Comparison of ENCODE assay signal across 10 mouse cellular contexts in genomic region chr9:114526581-114526980, GRCm38 (mm10). TPM values are rescaled to one million over a fixed set of nuclear protein-coding genes. Genes with fewer than 3 reads are reported as not detected.
DNase-seq lines count a peak whose midpoint lies in the region; ATAC-seq and TF ChIP-seq lines count a peak whose summit lies in the region.
"Had no signal": no experiment of that assay in that cellular context is flagged by ENCODE, and none has a peak within 500 bp of the region (broad histone marks: within the 10 kb centered on the region; RNA-seq: fewer than 3 reads in every experiment).

No protein-coding gene starts in this region.

- no peaks in the 10 kb centered on the region for H3K27me3 ChIP-seq in kidney, embryonic 15.5 days
- no peaks in the 10 kb centered on the region for H3K27me3 ChIP-seq in hindbrain, postnatal 0 days (ENCODE audit: insufficient read depth, low read length)
- H3K27me3 ChIP-seq in neural tube, embryonic 11.5 days (ENCODE audit: control insufficient read depth, insufficient read depth, low read length) = no peaks in the 10 kb centered on the region

- peak overlapping the region; percentile 27 for H3K4me3 ChIP-seq in kidney, embryonic 15.5 days (replicated peaks)
- H3K4me3 ChIP-seq in hindbrain, postnatal 0 days (ENCODE audit: low read length) = no peak overlapping the region
- 0 out of 2 replicates have a peak overlapping the region, but pooled peaks have one; percentile 6 for H3K4me3 ChIP-seq in neural tube, embryonic 11.5 days (ENCODE audit: low read depth, low read length)
- H3K4me3 ChIP-seq in layer of hippocampus, adult 2 months = no peak overlapping the region
- H3K4me3 ChIP-seq: erythroblast, embryonic 14.5 days had no signal

- H3K27ac ChIP-seq in kidney, embryonic 15.5 days = peak overlapping the region; percentile 93
- H3K27ac ChIP-seq in hindbrain, postnatal 0 days = no peak overlapping the region
- H3K27ac ChIP-seq in neural tube, embryonic 11.5 days (ENCODE audit: low read depth, low read length) = peak overlapping the region; percentile 69
- H3K27ac ChIP-seq in layer of hippocampus, adult 2 months = no peak overlapping the region

- 0 out of 2 replicates have a peak overlapping the region, but pooled peaks have one; percentile 26 for H3K9ac ChIP-seq in kidney, embryonic 15.5 days
- no peak overlapping the region for H3K9ac ChIP-seq in hindbrain, postnatal 0 days (replicated peaks; ENCODE audit: low read length)
- H3K9ac ChIP-seq in neural tube, embryonic 11.5 days (ENCODE audit: low read length) = 0 out of 2 replicates have a peak overlapping the region, but pooled peaks have one; percentile 3

- H3K4me2 ChIP-seq in kidney, embryonic 15.5 days = peak overlapping the region; percentile 52
- H3K4me2 ChIP-seq in hindbrain, postnatal 0 days (ENCODE audit: low read depth, low read length) = peak overlapping the region; percentile 19
- peak overlapping the region; percentile 28 for H3K4me2 ChIP-seq in neural tube, embryonic 11.5 days (ENCODE audit: low read depth)

- peak; percentile 22; the same call in 1 of the 2 replicates for ATAC-seq in kidney, embryonic 15.5 days (replicated peaks; ENCODE audit: low FRiP score)
- no peak for ATAC-seq in hindbrain, postnatal 0 days
- ATAC-seq in neural tube, embryonic 11.5 days (ENCODE audit: insufficient read depth, low FRiP score, low TSS enrichment) = no peak; the same call in 1 of the 2 replicates

- no peak for TF ChIP-seq CTCF in hindbrain, postnatal 0 days (IDR thresholded peaks at IDR 0.05; ENCODE audit: low read depth)
- TF ChIP-seq CTCF in layer of hippocampus, adult 2 months (conservative IDR thresholded peaks at IDR 0.05) = no peak

- DNase-seq in kidney, adult 11 months = no peak
- DNase-seq in embryo, embryonic 11 days = peak; percentile 73
- DNase-seq in hindbrain, postnatal 0 days (ENCODE audit: low spot score) = no peak
- DNase-seq in neural tube, embryonic 11.5 days (ENCODE audit: low spot score) = peak; percentile 19
- no peak for DNase-seq in layer of hippocampus, adult 9-10 months (ENCODE audit: low spot score)
- DNase-seq in layer of hippocampus, adult 2 months (ENCODE audit: low spot score in 2 of 2) = no peak
- DNase-seq in adrenal gland, postnatal 14 days = no peak

- no peaks in the 10 kb centered on the region for H3K36me3 ChIP-seq in kidney, embryonic 15.5 days
- no peaks in the 10 kb centered on the region for H3K36me3 ChIP-seq in hindbrain, postnatal 0 days (ENCODE audit: insufficient read depth, low read length)
- H3K36me3 ChIP-seq in neural tube, embryonic 11.5 days (ENCODE audit: control insufficient read depth, insufficient read depth, low read length) = no peaks in the 10 kb centered on the region

- H3K4me1 ChIP-seq in kidney, embryonic 15.5 days = peaks cover 65% of the 10 kb centered on the region
- H3K4me1 ChIP-seq in hindbrain, postnatal 0 days (ENCODE audit: insufficient read depth, low read length) = no peaks in the 10 kb centered on the region
- peaks cover 35% of the 10 kb centered on the region for H3K4me1 ChIP-seq in neural tube, embryonic 11.5 days (ENCODE audit: control insufficient read depth, insufficient read depth, low read length)

- 9% methylated on average over 8 of the region's 8 CpGs for WGBS in kidney, embryonic 15.5 days
- WGBS in hindbrain, postnatal 0 days = 16% methylated on average over 8 of the region's 8 CpGs
- 2% methylated on average over 8 of the region's 8 CpGs for WGBS in neural tube, embryonic 11.5 days

- H3K9me3 ChIP-seq in kidney, embryonic 15.5 days (replicated peaks) = no peaks in the 10 kb centered on the region
- no peaks in the 10 kb centered on the region for H3K9me3 ChIP-seq in hindbrain, postnatal 0 days (ENCODE audit: low read length)
- H3K9me3 ChIP-seq in neural tube, embryonic 11.5 days (ENCODE audit: control insufficient read depth, low read length) = no peaks in the 10 kb centered on the region

RNA-seq across cellular contexts. Expression of gene C130032M10Rik, which starts 11.1 kb away (rescaled TPM):
- polyA plus RNA-seq in kidney, embryonic 15.5 days (2015; fragmentation: Nextera tagmentation; extraction: Ambion mirVana) = 0.58 and 0.62 TPM in 2 replicates
- not detected in 2 replicates for total RNA-seq in hindbrain, postnatal 0 days (2014; rRNA removed)
- not detected in 2 replicates for polyA plus RNA-seq in hindbrain, postnatal 0 days (2015; fragmentation: Nextera tagmentation; extraction: Ambion mirVana)
- not detected in 2 replicates for polyA plus RNA-seq in neural tube, embryonic 11.5 days (2014; fragmentation: Nextera tagmentation; extraction: Ambion mirVana)
- total RNA-seq in layer of hippocampus, adult 2 months (2021) = not detected
- not detected in 2 replicates for total RNA-seq in adrenal gland, postnatal 14 days (2021)
- total RNA-seq: megakaryocyte progenitor cell, adult 5-6 weeks had no signal
- polyA plus RNA-seq: erythroblast, embryonic 14.5 days had no signal

RNA-seq across cellular contexts. Expression of gene Ccr4, which starts 21.9 kb away (rescaled TPM):
- polyA plus RNA-seq in kidney, embryonic 15.5 days (2015; fragmentation: Nextera tagmentation; extraction: Ambion mirVana) = 0.55 and 0.78 TPM in 2 replicates
- total RNA-seq in hindbrain, postnatal 0 days (2014; rRNA removed) = not detected in 2 replicates
- not detected in 2 replicates for polyA plus RNA-seq in hindbrain, postnatal 0 days (2015; fragmentation: Nextera tagmentation; extraction: Ambion mirVana)
- polyA plus RNA-seq in neural tube, embryonic 11.5 days (2014; fragmentation: Nextera tagmentation; extraction: Ambion mirVana) = 0.08 TPM in 1 of 2 replicates, not detected in the other
- not detected for total RNA-seq in layer of hippocampus, adult 2 months (2021)
- total RNA-seq in adrenal gland, postnatal 14 days (2021) = not detected in 2 replicates
- total RNA-seq: megakaryocyte progenitor cell, adult 5-6 weeks had no signal
- polyA plus RNA-seq: erythroblast, embryonic 14.5 days had no signal

RNA-seq across cellular contexts. Expression of gene Trim71, which starts 37.6 kb away (rescaled TPM):
- polyA plus RNA-seq in kidney, embryonic 15.5 days (2015; fragmentation: Nextera tagmentation; extraction: Ambion mirVana) = 0.87 and 1.00 TPM in 2 replicates
- total RNA-seq in hindbrain, postnatal 0 days (2014; rRNA removed) = 0.10 and 0.25 TPM in 2 replicates
- 0.20 and 0.24 TPM in 2 replicates for polyA plus RNA-seq in hindbrain, postnatal 0 days (2015; fragmentation: Nextera tagmentation; extraction: Ambion mirVana)
- polyA plus RNA-seq in neural tube, embryonic 11.5 days (2014; fragmentation: Nextera tagmentation; extraction: Ambion mirVana) = 2.1 and 2.2 TPM in 2 replicates
- total RNA-seq in layer of hippocampus, adult 2 months (2021) = 1 to 10 TPM; 1.3 to 1.4 TPM
- 0.04 TPM in 1 of 2 replicates, not detected in the other for total RNA-seq in adrenal gland, postnatal 14 days (2021)
- polyA plus RNA-seq: erythroblast, embryonic 14.5 days had no signal

Comparison
In these comparisons a context has a peak if more than half of its experiments do, and no peak if none do; other contexts are left out.
1. H3K27ac ChIP-seq: peak in kidney, embryonic 15.5 days (single experiment) and neural tube, embryonic 11.5 days (single experiment); none in hindbrain, postnatal 0 days (single experiment) and layer of hippocampus, adult 2 months (single experiment).
2. H3K4me3 ChIP-seq: peak in kidney, embryonic 15.5 days (single experiment) and neural tube, embryonic 11.5 days (single experiment); none in hindbrain, postnatal 0 days (single experiment) and layer of hippocampus, adult 2 months (single experiment).
3. DNase-seq: peak in embryo, embryonic 11 days (single experiment) and neural tube, embryonic 11.5 days (single experiment); none in kidney, adult 11 months (single experiment), hindbrain, postnatal 0 days (single experiment), layer of hippocampus, adult 9-10 months (single experiment), layer of hippocampus, adult 2 months (0 of 2) and adrenal gland, postnatal 14 days (single experiment).
4. Peak in every context shown above with its lines, with median percentiles within 50 percentile points of each other: H3K4me2 ChIP-seq.